Mouse (Mus musculus) left cerebral cortex, adult 9 months (tissue): Measurements from ENCODE around the gene Cd44.

Experiments used
- DNase-seq, 2 experiments: peaks; one replicate each; pipeline ENCODE4 v3.0.0; 2022; ENCODE audit warnings: low spot score in 2 of 2

The Cd44 gene

DNA sequence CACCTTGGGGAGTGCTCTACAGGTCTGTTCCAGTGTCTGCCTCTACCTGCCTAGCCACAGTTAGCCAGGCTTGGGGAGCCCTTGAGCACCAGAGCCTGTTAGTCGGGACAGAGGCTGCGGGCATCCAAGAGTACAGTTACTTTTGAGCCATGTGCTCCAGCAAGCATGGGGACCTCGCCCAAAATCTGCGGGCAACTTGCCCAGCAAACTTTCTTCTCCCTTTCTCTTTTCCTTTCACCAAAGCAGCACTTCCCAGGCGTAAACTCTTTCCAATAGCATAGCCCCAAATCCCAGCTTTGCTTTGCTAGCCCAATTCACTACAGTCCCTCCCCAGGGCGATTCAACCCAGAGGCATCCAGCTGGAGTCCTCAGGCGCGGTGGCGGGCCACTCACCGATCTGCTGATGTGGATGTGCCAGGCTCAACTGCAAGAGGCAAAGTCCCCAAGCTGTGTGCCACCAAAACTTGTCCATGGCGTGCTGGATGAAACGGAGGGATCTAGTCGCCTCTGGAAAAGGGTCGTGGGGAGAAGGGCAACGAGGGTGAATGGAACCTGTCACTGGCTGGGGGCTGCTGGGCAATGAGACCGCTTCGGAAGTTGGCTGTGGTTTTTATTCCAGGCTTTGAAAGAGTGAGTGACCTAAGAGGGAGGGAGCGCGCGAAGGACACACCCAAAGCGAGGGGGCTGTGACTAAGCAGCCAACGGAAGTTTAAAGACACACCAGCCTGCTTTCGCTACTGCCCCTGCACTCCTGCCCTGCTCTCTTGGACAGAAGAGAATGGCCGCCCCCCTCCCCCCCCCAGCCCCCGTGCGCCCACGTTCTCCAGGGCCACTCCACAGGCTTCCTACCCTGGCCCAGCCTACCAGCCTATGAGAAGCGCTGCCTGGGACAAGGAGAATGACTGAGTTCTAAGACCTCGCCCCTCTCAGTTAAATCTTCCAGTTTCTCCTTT, at the start of gene Cd44:
Gene Cd44, minus strand, starts transcription at position 791 of the 953 bp plus-strand sequence.
- DNase-seq, result no peak

DNA sequence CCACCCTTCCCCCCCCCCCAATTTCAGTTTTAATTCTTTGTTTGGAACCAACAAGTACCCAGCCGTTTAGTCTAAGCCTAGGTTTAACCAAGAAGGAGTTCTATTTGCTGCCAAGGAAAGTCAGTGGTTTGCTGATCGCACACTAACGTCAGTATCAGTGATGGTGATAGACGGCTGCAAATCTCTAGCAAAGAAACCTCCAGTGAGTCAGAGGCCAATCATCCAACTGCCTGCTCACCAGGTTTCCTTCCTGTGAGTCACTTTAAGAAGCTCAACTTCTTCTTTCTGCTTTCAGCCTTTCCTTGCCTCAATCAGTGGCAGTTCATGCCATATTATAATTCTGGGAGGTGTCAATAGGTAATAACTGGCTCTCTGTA, 47.0 kb upstream of the Cd44 start:
- no peak for DNase-seq

GRCm38 (mm10) chr2:102947846-102948480, 46.5 kb upstream of the Cd44 start:
- no peak for DNase-seq

DNA sequence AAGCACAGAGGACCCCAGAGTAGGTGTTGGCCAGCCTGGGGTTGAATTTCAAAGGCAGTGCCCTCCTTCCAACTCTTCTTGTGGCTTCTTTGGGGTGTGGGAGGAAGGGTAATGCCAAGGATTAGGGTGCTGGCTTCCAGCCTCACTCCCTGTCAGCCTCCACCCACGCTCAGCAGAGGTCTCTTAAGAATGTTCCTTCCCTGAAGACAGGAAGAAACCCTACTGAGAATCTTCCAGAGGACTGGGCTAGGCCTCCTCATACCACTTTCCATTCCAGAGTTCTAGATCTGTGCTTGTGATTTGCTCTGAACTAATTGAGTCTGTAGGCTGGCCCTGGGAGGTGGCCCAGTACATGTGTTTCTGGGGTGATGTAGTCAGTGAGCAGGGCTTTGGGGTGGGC, 43.6 kb upstream of the Cd44 start:
- DNase-seq, result no peak

DNA sequence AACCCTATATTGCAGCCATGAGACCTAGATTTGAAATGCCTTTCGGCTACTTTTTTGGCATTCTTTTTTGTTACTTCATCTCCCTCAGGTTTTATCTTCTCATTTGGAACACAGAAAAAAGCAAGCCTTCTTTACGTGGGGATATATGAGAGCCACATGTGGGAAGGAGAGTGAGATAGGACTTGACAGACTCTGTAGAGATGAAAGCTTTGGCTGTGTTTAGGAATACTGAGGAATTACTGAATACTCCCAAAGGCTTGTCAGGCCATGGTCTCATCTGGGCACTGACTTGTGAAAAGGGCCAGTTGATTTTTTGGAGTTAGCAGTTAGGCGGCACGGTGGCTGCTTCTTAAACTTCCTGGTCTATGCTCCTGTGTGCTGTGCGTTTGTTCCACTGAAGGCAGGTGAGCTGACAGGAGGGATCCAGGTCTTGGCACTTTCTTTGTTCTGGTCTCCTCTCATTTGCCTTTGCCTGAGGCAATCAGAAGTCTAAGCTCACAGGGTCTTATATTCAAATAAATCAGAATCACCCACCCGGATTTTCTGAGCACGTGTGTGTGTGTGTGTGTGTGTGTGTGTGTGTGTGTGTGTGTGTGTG, 43.0 kb upstream of the Cd44 start:
- DNase-seq, result no peak

DNA sequence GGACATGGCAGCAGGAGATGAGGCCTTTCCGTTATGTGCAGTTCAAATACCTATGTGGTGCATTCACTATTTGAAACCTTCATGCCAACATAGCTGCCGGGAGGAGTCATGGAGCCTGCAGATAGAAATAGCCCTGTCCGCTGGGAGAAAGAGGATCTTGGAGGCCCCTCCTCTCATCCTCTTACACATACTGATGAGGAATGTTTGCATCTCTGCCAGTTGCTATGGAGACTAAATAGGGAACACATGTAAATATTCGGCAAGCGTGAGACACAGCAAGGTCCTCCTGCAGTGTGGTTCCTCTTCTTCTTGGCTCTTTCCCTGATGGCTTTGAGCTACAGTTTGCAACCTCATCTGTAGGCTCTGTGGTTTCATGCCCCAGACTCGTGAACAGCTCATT, 42.5 kb upstream of the Cd44 start:
- DNase-seq, result peak; percentile 42 to 73

DNA sequence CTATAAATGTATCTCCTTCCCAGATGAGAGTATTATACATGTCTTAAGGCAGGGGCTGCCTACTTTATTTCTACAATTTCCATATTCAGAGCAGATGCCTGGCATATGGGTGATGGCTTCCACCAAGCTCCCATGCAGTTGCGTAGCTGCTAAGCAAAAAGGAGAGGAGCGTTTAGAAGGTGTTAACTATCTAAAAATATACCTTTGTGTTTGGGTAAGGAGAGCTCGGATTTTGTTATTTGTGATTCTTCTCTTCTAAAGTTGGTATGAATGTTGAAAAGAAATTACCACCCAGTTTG, 41.3 kb upstream of the Cd44 start:
- DNase-seq, result peak in 1 of 2 experiments; percentile 34

GRCm38 (mm10) chr2:102941937-102942781, 40.7 kb upstream of the Cd44 start:
- no peak for DNase-seq

DNA sequence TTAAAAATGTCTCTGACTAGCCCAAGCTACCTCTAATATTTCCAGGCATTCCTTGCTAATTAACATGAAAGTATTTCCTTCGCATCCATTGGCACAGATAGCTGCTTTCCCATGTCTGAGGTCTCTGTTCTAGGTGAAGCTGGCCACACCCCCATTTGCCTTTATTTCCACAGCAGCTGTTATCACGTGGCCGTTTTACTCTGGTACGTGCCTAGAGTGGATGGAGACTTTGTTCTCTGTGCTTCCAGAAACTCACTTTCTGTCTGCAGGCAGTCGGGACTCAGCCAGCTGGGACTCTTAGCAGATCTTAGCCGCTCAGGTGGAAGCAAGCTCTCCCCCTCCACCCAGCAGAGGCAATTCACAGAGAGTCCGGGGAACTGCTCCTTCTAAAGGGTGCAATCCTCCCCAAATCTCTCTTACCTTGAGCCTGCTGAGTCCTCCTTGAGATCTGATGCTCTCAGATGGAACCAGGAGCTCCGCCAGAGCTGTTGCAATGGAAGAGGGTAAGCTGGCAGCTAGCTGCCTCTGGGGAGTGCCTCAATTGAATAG, 39.4 kb upstream of the Cd44 start:
- DNase-seq, result no peak

DNA sequence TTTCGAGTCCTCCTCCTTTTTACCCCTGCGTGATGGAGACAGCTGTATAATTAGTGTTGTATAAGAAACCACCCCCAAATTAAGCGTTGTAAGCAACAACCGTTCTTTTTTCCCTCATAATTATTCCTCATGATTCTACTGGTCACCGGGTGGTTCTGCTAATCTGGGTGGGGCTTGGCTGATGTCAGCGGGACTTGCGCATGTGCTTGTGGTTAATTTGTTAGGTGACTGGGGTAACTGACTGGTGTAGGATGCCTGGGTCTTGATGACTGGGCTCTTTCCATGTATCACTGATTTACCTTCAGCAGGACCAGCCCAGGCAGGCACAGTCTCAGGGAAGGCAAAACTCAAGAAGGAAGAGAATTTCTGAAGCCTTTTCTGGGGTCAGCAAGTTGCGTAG, 38.7 kb upstream of the Cd44 start:
- no peak for DNase-seq

GRCm38 (mm10) chr2:102936886-102937285, 35.4 kb upstream of the Cd44 start:
- no peak for DNase-seq

- no peak for DNase-seq
Observed at GRCm38 (mm10) chr2:102934834-102935233, 33.4 kb upstream of the Cd44 start.

GRCm38 (mm10) chr2:102933787-102934186, 32.3 kb upstream of the Cd44 start:
- DNase-seq, result no peak

GRCm38 (mm10) chr2:102933142-102933541, 31.7 kb upstream of the Cd44 start:
- no peak for DNase-seq

DNA sequence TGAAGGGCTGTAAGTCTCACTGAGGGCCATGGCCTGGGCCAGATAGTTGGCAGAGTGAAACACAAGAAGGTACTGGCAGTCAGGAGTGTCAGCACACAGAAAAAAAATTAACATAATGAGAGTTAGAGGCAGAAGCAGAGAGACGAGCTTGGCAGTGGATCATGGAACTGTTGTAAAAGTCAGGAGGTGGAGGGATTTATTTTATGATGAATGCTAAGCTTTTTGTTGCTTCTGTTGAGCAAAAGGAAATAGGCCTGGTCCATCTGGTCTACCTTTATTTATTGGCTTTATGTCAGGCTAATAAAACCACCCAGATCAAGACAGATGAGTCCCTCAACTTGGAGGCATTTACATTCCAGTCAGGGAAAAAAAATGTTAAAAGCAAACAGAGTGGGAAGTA, 31.2 kb upstream of the Cd44 start:
- no peak for DNase-seq

DNA sequence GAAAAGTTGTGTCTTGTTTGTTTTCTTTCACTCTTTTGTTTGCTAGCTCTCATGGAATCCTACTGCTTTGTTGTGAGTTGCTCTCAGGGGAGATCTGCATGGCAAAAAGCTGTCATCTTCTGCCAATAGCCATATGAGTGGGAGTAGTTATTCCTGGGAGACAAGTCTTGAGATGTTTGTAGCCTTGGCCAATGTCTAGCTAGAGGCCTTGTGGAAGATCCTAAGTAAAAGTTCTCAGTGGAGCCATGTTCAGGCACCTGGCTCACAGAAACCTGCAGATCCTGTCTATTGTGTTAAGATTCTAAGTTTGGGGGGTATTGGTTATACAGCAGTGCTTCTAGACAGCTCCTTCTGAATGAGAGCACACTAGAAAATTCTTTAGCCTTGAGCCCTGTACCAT, 26.7 kb upstream of the Cd44 start:
- DNase-seq, result no peak

GRCm38 (mm10) chr2:102924480-102924879, 23.0 kb upstream of the Cd44 start:
- no peak for DNase-seq

GRCm38 (mm10) chr2:102923682-102924081, 22.2 kb upstream of the Cd44 start:
- no peak for DNase-seq

- DNase-seq, result peak in 1 of 2 experiments; percentile 20
Observed at GRCm38 (mm10) chr2:102922066-102922465, 20.6 kb upstream of the Cd44 start.

GRCm38 (mm10) chr2:102918301-102918700, 16.8 kb upstream of the Cd44 start:
- DNase-seq, result no peak

DNA sequence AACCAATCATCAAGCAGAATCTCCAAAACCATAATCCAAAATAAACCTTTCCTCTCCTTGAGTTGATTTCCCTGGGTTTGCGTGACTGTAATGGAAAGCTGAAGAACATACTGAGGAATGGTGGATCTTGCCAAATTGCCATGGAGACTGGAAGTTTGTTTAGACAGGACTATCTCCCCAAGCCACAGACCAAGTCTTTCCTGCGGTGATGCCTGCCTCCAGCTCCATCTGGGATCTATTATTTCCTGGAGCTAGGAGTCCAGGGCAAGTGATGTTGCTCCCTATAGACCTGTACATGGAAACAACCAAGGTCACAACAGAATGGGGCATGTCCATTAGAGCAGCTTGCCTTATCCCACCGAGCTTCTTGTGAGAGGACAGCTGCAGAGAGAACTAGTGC, 15.1 kb upstream of the Cd44 start:
- peak in 1 of 2 experiments; percentile 57 for DNase-seq

DNA sequence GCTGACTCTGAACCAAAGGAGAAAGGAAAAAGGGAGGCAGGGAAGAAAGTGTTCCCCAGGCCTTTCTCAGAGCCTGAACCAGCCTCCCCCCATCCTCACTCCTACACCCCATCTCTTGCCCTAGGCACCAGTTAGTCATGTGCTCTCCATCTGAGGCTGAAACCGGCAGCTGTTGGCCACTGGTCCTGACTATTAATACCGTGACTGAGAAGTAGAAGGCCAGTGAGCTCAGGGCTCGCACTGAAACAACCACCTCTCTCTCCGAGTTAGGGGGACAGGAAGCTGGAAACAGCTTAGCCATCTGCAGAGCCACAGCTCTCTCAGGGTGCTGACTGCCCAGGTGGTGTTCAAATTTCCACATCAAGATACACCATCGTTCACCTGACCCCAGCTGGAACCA, 13.2 kb upstream of the Cd44 start:
- no peak for DNase-seq
